Mouse (Mus musculus) urinary bladder, adult 2 months (tissue): ENCODE data around the gene Lamc3. TPM values are rescaled to one million over a fixed set of nuclear protein-coding genes. Genes with fewer than 3 reads are reported as not detected.

Experiments used
- DNase-seq: peaks from one replicate; pipeline ENCODE4 v3.0.0; 2022; ENCODE audit warnings: low spot score
- polyA plus RNA-seq: library from polyadenylated mRNA; depleted of rRNA; stranded (reverse); fragments of >200 nt; gene quantifications from 2 replicates; pipeline ENCODE4 v1.2.3, GENCODE M21; 2012; rRNA removed

Gene Lamc3
- polyA plus RNA-seq, 1 experiment: 2.8 TPM

- no peak for DNase-seq
These were observed 87.8 kb downstream of the Lamc3 start for GRCm38 (mm10) chr2:31974809-31975371.

GRCm38 (mm10) chr2:31987774-31988173, 100.7 kb downstream of the Lamc3 start:
- DNase-seq: no peak

GRCm38 (mm10) chr2:31990961-31991360, 103.9 kb downstream of the Lamc3 start:
- DNase-seq: no peak

- no peak for DNase-seq
These were observed 107.8 kb downstream of the Lamc3 start for GRCm38 (mm10) chr2:31994896-31995295.

- no peak for DNase-seq
These were observed 109.0 kb downstream of the Lamc3 start for GRCm38 (mm10) chr2:31996060-31996459.

Other genes starting within 250 kb of the Lamc3 start
- gene Prdm12, start 247.3 kb upstream of the Lamc3 start, polyA plus RNA-seq: not detected in 2 replicates
- 22.0 and 24.5 TPM in 2 replicates for gene Exosc2, start 216.6 kb upstream of the Lamc3 start, polyA plus RNA-seq
- 62.8 and 74.9 TPM in 2 replicates for gene Abl1, start 198.9 kb upstream of the Lamc3 start, polyA plus RNA-seq
- 0.03 TPM in 2 replicates for gene Qrfp, start 76.7 kb upstream of the Lamc3 start, polyA plus RNA-seq
- gene Fibcd1, start 41.3 kb upstream of the Lamc3 start, polyA plus RNA-seq: 0.01 and 0.04 TPM in 2 replicates
- 4.1 and 5.4 TPM in 2 replicates for gene Aif1l, start 62.8 kb downstream of the Lamc3 start, polyA plus RNA-seq
- gene Nup214, start 87.1 kb downstream of the Lamc3 start, polyA plus RNA-seq: 20.4 and 28.2 TPM in 2 replicates
- 0.48 and 0.74 TPM in 2 replicates for gene Fam78a, start 197.6 kb downstream of the Lamc3 start, polyA plus RNA-seq
- 4.9 and 5.3 TPM in 2 replicates for gene Plpp7, start 208.2 kb downstream of the Lamc3 start, polyA plus RNA-seq